Mouse (Mus musculus) liver, embryonic 16.5 days (tissue): ENCODE measurements around the gene Rac2. TPM values are rescaled to one million over a fixed set of nuclear protein-coding genes. Genes with fewer than 3 reads are reported as not detected.

Experiments
- ATAC-seq: fragments of 200-750 bp; cut with Nextera tagmentation; 2 replicates; pipeline ENCODE4 v1.8.0; 2017; ENCODE audit warnings: low read depth, mild to moderate bottlenecking, moderate number of reproducible peaks, moderate library complexity
- H3K27ac ChIP-seq: fragments of 300-500 bp; sonication (generic); 2 replicates; pipeline ENCODE4 v1.5.1; 2014; ENCODE audit warnings: mild to moderate bottlenecking, low read length
- H3K27me3 ChIP-seq: fragments of 300-500 bp; sonication (generic); 2 replicates; pipeline ENCODE4 v1.6.1; 2014; ENCODE audit warnings: low read depth, low read length, mixed read lengths; ENCODE audit not compliant: control insufficient read depth, insufficient read depth
- H3K36me3 ChIP-seq: fragments of 300-500 bp; sonication (generic); 2 replicates; pipeline ENCODE4 v1.6.1; 2014; ENCODE audit warnings: mild to moderate bottlenecking; ENCODE audit not compliant: control insufficient read depth, insufficient read depth
- H3K4me1 ChIP-seq: fragments of 300-500 bp; sonication (generic); 2 replicates; pipeline ENCODE4 v1.6.1; 2014; ENCODE audit warnings: low read depth, low read length, mixed read lengths; ENCODE audit not compliant: control insufficient read depth
- H3K4me2 ChIP-seq: fragments of 300-500 bp; sonication (generic); 2 replicates; pipeline ENCODE4 v1.6.1; 2014; ENCODE audit warnings: low read depth, low read length, mixed read lengths
- H3K4me3 ChIP-seq: fragments of 300-500 bp; sonication (generic); 2 replicates; pipeline ENCODE4 v1.5.1; 2014; ENCODE audit warnings: low read depth, mild to moderate bottlenecking, low read length
- H3K9ac ChIP-seq: fragments of 300-500 bp; sonication (generic); 2 replicates; pipeline ENCODE4 v1.6.1; 2014; ENCODE audit warnings: low read depth, low read length
- H3K9me3 ChIP-seq: fragments of 300-500 bp; sonication (generic); replicated peaks from 2 replicates; pipeline ENCODE4 v1.6.1; 2016; ENCODE audit warnings: low read length; ENCODE audit not compliant: control insufficient read depth
- WGBS: fragments of 180-500 bp; shearing (Covaris S2); extraction: QIAGEN DNeasy Blood & Tissue Kit; methylation state at CpG from one replicate; pipeline ENCODE4 v1.1.7; 2014; ENCODE audit not compliant: insufficient replicate concordance; 5-methylcytosine and 5-hydroxymethylcytosine counted together
- polyA plus RNA-seq: library from polyadenylated mRNA; unstranded; fragments of >200 nt; fragmentation: Nextera tagmentation; extraction: Ambion mirVana; gene quantifications from 2 replicates; pipeline ENCODE4 v1.2.1, GENCODE M21; 2015

The Rac2 gene
- polyA plus RNA-seq, 1 experiment from 2014 or later = 121 TPM

- Histone ChIP-seq H3K4me1 (peaks cover 8% of the 10 kb centered on the region), H3K4me2 (no peak overlapping the region), H3K27ac (no peak overlapping the region), H3K4me3 (no peak overlapping the region), H3K9ac (no peak overlapping the region), H3K9me3 (no peaks in the 10 kb centered on the region), H3K27me3 (no peaks in the 10 kb centered on the region), H3K36me3 (no peaks in the 10 kb centered on the region; the same call in 1 of the 2 replicates)
- ATAC-seq = no peak
- 42% methylated on average over 11 of the region's 11 CpGs for WGBS
Observed at GRCm38 (mm10) chr15:78559141-78559979, 13.2 kb downstream of the Rac2 start.

DNA sequence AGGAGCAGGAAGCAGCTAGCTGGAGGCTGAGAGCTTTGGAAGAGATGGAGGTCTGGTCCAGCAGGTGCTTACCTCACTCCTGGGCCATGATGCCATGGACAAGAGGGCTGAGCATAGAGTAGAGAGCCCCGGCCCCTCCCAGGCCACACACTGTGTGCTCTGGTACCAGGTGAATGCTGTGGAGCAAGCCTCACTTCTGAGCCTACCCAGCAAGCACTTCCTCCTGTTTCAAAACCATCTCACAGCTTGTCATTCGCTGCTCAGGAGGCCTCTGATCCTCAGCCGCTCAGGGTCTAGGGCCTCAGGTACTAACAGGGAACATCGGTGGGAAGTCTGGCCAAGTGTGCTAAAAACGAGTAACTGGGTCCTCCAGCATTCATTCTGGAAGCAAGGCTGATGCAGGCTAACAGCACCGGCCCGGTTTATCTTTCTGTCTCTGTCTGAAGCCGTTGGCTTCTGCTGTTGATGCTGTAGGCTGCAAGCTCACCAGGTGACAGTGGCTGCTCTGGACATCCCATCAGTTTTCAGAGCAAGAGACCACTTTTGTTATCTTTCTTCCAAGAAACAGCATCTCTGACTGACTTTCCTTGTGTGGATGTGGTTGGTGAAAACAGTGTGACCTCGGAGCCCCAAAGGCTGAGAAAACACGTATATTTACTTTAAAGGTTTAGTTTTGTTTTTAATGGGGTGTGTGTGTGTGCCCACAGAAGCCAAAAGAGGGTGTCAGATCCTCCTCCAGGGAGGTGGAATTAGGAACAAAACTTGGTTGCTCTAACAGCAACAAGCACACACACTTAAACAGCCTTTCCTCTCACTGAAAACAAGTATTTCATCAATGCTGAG is 14.7 kb downstream of the Rac2 start:
- Histone ChIP-seq H3K9me3 (no peaks in the 10 kb centered on the region), H3K36me3 (no peaks in the 10 kb centered on the region; the same call in 1 of the 2 replicates), H3K4me3 (no peak overlapping the region), H3K4me2 (no peak overlapping the region), H3K4me1 (no peaks in the 10 kb centered on the region), H3K9ac (no peak overlapping the region), H3K27me3 (no peaks in the 10 kb centered on the region), H3K27ac (no peak overlapping the region)
- WGBS = 45% methylated on average over 10 of the region's 10 CpGs
- ATAC-seq = no peak

DNA sequence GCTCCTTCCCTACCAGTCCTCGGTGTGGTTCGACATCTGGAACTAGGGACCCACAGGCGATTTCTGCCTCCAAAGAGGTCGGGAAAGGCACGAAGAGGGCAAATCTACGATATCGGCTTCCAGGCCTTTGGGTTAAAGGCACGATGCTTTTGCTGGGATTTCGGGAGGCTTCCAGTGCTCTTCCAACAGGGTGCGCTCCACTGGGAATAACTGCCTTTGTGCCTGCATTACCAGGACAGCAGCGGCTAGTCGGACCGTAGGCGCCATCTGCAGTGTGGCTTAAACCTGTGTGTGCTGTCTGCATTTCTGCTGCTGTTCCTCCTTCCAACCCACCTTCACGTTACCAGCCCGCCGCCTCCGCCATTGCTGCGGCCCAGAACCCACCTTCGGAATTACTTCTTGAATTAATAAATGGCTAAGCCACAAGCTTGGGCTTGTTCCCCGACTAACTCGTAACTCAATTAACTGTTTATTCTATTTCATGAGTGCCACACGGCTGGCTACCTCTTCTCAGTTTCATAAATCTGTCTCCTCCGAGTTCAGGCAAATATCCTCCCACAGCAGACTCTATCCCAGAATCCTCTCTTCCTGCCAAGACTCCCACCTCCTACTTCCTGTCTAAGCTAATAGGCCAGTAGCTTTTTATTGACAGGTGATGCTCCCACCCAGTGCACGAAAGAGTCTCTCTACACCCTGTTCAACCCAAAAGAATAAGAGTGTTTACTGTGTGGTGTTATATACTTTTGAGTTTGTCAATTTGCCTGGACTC is 17.9 kb downstream of the Rac2 start:
- no peaks in the 10 kb centered on the region for H3K4me1 ChIP-seq
- H3K9me3 ChIP-seq = 0 out of 2 replicates have a peak, but pooled peaks cover 2% of the 10 kb centered on the region
- WGBS = 60% methylated on average over 25 of the region's 25 CpGs
- no peak for ATAC-seq
- H3K27ac ChIP-seq = no peak overlapping the region
- H3K4me2 ChIP-seq = no peak overlapping the region
- H3K9ac ChIP-seq = no peak overlapping the region
- no peak overlapping the region for H3K4me3 ChIP-seq
- no peaks in the 10 kb centered on the region for H3K36me3 ChIP-seq
- H3K27me3 ChIP-seq = no peaks in the 10 kb centered on the region

DNA sequence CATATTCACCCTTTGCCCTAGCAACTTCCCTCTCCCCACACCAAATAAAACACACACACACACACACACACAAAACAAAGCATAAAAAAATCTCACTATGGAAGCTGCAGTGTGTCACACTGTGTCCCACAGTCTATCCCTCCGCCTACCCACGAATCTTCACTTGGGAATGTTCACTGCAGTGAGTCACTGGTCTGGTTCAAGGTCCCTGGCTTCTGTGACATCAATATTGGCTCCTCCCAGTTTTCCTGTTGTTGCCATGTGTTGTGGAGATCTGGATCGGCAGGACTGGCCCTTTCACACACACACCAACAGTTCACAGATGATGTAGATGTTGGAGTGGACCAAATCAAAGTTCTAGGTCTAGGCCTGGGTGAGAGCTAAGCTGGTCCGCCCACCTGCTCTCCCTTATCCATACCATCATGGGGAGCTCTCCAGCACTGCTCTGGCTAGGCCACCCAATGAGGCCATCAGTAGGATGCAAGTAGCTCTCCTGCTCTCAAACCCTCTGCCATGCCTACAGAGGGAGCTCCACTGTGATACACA is 23.3 kb downstream of the Rac2 start:
- Histone ChIP-seq H3K9me3 (0 out of 2 replicates have a peak, but pooled peaks cover 2% of the 10 kb centered on the region), H3K27ac (no peak overlapping the region), H3K9ac (no peak overlapping the region), H3K36me3 (no peaks in the 10 kb centered on the region), H3K27me3 (no peaks in the 10 kb centered on the region; the same call in 1 of the 2 replicates), H3K4me3 (no peak overlapping the region), H3K4me1 (peaks cover 6% of the 10 kb centered on the region; the same call in 1 of the 2 replicates), H3K4me2 (no peak overlapping the region)
- 54% methylated on average over 4 of the region's 4 CpGs for WGBS
- ATAC-seq = 0 out of 2 replicates have a peak, but pooled peaks have one; percentile 21

DNA sequence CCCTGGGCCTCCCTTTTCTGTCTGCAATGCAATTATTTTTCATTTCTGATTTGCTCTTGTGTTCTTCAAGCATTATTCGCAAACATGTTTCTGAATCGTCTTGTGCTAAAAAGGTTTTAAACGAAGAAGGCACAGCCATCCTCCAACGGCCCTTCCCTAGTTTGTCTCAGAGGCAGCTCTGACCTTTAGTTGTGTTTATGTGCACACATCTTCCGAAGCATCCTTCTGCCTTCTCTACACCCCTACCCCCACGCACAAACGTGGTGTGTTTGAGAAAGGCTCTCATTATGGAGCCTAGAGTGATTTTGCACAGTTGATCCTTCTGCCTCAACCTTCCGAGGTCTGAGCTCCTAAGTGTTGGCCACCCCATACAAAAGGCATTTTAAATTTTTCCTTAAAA is 23.9 kb downstream of the Rac2 start:
- H3K36me3 ChIP-seq = no peaks in the 10 kb centered on the region
- peaks cover 1% of the 10 kb centered on the region; the same call in 1 of the 2 replicates for H3K27me3 ChIP-seq
- 55% methylated on average over 8 of the region's 8 CpGs for WGBS
- 0 out of 2 replicates have a peak, but pooled peaks cover 2% of the 10 kb centered on the region for H3K9me3 ChIP-seq
- H3K9ac ChIP-seq = no peak overlapping the region
- no peak overlapping the region for H3K27ac ChIP-seq
- H3K4me2 ChIP-seq = no peak overlapping the region
- H3K4me3 ChIP-seq = no peak overlapping the region
- H3K4me1 ChIP-seq = peaks cover 6% of the 10 kb centered on the region; the same call in 1 of the 2 replicates
- no peak for ATAC-seq

DNA sequence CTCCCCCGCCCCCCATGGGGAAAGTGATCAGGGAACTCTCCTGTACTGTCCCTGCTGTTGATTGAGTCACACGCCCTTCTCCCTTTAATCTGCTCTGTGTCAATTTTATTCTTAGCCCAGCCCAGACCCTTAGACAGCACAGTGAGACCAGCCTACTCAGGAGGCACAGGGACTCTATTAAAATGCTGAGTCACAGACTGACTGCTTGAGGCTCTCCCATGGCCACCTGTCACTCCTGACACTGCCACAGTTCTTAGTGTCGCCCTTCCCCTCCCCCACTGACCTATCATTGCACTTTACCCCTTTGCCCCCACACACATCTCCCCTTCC is 24.3 kb downstream of the Rac2 start:
- ATAC-seq = no peak
- H3K4me2 ChIP-seq = no peak overlapping the region
- no peaks in the 10 kb centered on the region for H3K36me3 ChIP-seq
- H3K9me3 ChIP-seq = 0 out of 2 replicates have a peak, but pooled peaks cover 2% of the 10 kb centered on the region
- no peak overlapping the region for H3K9ac ChIP-seq
- 10% methylated on average over 3 of the region's 3 CpGs for WGBS
- no peak overlapping the region for H3K4me3 ChIP-seq
- no peak overlapping the region for H3K27ac ChIP-seq
- peaks cover 6% of the 10 kb centered on the region; the same call in 1 of the 2 replicates for H3K4me1 ChIP-seq
- peaks cover 2% of the 10 kb centered on the region; the same call in 1 of the 2 replicates for H3K27me3 ChIP-seq

GRCm38 (mm10) chr15:78547415-78548335 is 24.9 kb downstream of the Rac2 start:
- no peaks in the 10 kb centered on the region for H3K36me3 ChIP-seq
- peaks cover 6% of the 10 kb centered on the region; the same call in 1 of the 2 replicates for H3K4me1 ChIP-seq
- 38% methylated on average over 5 of the region's 5 CpGs for WGBS
- no peak overlapping the region for H3K27ac ChIP-seq
- 0 out of 2 replicates have a peak, but pooled peaks cover 2% of the 10 kb centered on the region for H3K9me3 ChIP-seq
- no peak overlapping the region for H3K4me3 ChIP-seq
- H3K4me2 ChIP-seq = no peak overlapping the region
- ATAC-seq = no peak
- no peak overlapping the region for H3K9ac ChIP-seq
- peaks cover 2% of the 10 kb centered on the region; the same call in 1 of the 2 replicates for H3K27me3 ChIP-seq
